Mouse (Mus musculus) embryonic facial prominence, embryonic 14.5 days (tissue): ENCODE measurements around the gene Ercc1. TPM values are rescaled to one million over a fixed set of nuclear protein-coding genes. Genes with fewer than 3 reads are reported as not detected.

ENCODE experiments used
- ATAC-seq: fragments of 200-750 bp; cut with Nextera tagmentation; 2 replicates; pipeline ENCODE4 v1.8.0; 2017; ENCODE audit warnings: low read depth, moderate number of reproducible peaks, moderate TSS enrichment
- DNase-seq: peaks from one replicate; pipeline ENCODE4 v3.0.0-alpha.2; 2015; ENCODE audit warnings: low spot score
- H3K27ac ChIP-seq: fragments of 300-500 bp; sonication (generic); replicated peaks from 2 replicates; pipeline ENCODE4 v1.5.1; 2014; ENCODE audit warnings: low read depth, mild to moderate bottlenecking, low read length, moderate library complexity
- H3K27me3 ChIP-seq: fragments of 300-500 bp; sonication (generic); replicated peaks from 2 replicates; pipeline ENCODE4 v1.6.1; 2014; ENCODE audit warnings: low read length; ENCODE audit not compliant: control insufficient read depth, insufficient read depth
- H3K36me3 ChIP-seq: fragments of 300-500 bp; sonication (generic); 2 replicates; pipeline ENCODE4 v1.6.1; 2014; ENCODE audit warnings: low read length, mixed read lengths; ENCODE audit not compliant: control insufficient read depth, insufficient read depth
- H3K4me1 ChIP-seq: fragments of 300-500 bp; sonication (generic); 2 replicates; pipeline ENCODE4 v1.6.1; 2014; ENCODE audit warnings: antibody characterized with exemption, low read length; ENCODE audit not compliant: control insufficient read depth, insufficient read depth
- H3K4me2 ChIP-seq: fragments of 300-500 bp; sonication (generic); 2 replicates; pipeline ENCODE4 v1.6.1; 2014; ENCODE audit warnings: low read depth, mild to moderate bottlenecking, low read length, moderate library complexity, mixed read lengths
- H3K4me3 ChIP-seq: fragments of 300-500 bp; sonication (generic); 2 replicates; pipeline ENCODE4 v1.5.1; 2014; ENCODE audit warnings: low read depth, mild to moderate bottlenecking, low read length
- H3K9ac ChIP-seq: fragments of 300-500 bp; sonication (generic); 2 replicates; pipeline ENCODE4 v1.6.1; 2014; ENCODE audit warnings: low read depth, mild to moderate bottlenecking, low read length, moderate library complexity, mixed read lengths
- H3K9me3 ChIP-seq: fragments of 300-500 bp; sonication (generic); 2 replicates; pipeline ENCODE4 v1.6.1; 2016; ENCODE audit warnings: low read length; ENCODE audit not compliant: control insufficient read depth
- WGBS: fragments of 180-500 bp; shearing (Covaris S2); extraction: QIAGEN DNeasy Blood & Tissue Kit; methylation state at CpG from one replicate; pipeline ENCODE4 v1.1.7; 2014; 5-methylcytosine and 5-hydroxymethylcytosine counted together
- polyA plus RNA-seq: library from polyadenylated mRNA; unstranded; fragments of >200 nt; fragmentation: Nextera tagmentation; extraction: Ambion mirVana; gene quantifications from 2 replicates; pipeline ENCODE4 v1.2.1, GENCODE M21; 2014

The Ercc1 gene
- polyA plus RNA-seq, 1 experiment from 2014 or later = 64.0 TPM

DNA sequence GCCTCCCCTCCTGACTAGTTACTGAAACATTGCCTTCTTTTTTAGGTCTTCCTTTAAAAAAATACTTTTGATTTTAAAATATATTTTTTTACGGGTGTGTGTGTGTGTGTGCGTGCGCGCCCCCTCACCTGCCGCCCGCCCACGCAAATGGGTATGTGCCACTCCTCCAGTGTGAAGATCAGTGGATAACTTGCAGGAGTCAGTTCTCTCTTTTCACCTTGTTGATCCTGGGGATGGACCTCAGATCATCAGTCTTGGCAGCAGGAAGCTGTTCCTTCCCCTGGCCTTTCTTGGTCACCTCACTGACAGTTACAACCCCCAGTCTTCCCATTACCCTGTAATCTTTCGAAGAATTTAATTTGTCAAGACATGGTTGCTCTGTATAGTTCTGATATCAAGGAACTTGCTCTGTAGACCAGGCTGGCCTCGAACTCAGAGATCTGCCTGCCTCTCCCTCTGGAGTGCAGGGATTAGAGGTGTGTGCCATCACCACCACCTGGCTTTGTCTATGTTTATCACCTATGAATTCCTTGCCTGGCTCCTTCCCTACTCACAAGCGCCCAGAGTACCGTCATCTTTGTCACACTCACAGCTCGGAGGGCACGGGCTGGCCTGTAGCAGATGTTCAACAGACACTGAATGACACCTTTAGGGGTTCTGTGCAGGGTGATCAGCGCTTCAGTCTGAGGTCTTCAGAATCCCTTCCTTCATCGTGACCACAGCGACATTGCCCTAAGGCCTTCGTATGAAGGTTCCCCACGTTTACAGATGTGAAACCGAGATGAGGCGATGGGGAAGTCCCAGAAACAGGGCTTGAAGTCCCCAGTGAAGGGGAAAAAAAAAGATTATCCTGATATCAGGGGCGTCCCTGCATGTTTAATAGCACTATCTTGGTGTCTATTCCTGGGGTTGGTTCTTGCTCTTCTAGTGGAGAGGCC is 19.0 kb upstream of the Ercc1 start:
- H3K4me1 ChIP-seq = peaks cover 12% of the 10 kb centered on the region
- peak overlapping the region; percentile 64; the same call in 1 of the 2 replicates for H3K4me2 ChIP-seq
- no peaks in the 10 kb centered on the region for H3K36me3 ChIP-seq
- ATAC-seq (no peak), DNase-seq (no peak)
- no peaks in the 10 kb centered on the region; the same call in 1 of the 2 replicates for H3K27me3 ChIP-seq
- H3K9me3 ChIP-seq = no peaks in the 10 kb centered on the region; the same call in 1 of the 2 replicates
- 74% methylated on average over 21 of the region's 21 CpGs for WGBS
- H3K27ac ChIP-seq = no peak overlapping the region
- H3K9ac ChIP-seq = no peak overlapping the region
- H3K4me3 ChIP-seq = no peak overlapping the region

DNA sequence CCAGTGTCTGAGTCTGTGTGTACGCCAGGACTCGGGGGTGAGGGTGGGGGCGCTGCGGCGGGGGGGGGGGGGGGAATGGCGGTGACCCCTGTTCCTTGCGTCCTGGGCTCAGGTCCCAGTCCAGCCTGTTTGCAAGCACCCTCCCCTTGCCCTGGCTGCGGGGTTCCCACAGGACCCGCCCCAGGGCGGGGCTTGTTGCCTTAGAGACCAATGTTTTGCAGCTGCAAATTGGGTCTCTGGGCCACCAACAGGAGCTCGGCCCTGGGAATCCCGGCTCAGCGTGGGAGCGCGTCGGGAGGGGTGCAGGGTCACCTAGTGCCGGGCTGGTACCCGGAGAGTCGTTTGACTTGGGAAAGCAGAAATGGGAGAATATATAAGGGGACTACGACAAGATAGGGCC is 18.2 kb upstream of the Ercc1 start:
- Histone ChIP-seq H3K4me3 (peak overlapping the region; percentile 41), H3K9ac (peak overlapping the region; percentile 66), H3K27me3 (no peaks in the 10 kb centered on the region; the same call in 1 of the 2 replicates), H3K4me2 (peak overlapping the region; percentile 64), H3K36me3 (no peaks in the 10 kb centered on the region), H3K4me1 (peaks cover 10% of the 10 kb centered on the region), H3K27ac (peak overlapping the region; percentile 72), H3K9me3 (no peaks in the 10 kb centered on the region; the same call in 1 of the 2 replicates)
- WGBS = under 1% methylated on average over 19 of the region's 20 CpGs
- ATAC-seq = peak; percentile 78
- DNase-seq = peak; percentile 89

- Histone ChIP-seq H3K9ac (peak overlapping the region; percentile 66), H3K4me1 (peaks cover 10% of the 10 kb centered on the region), H3K27me3 (no peaks in the 10 kb centered on the region; the same call in 1 of the 2 replicates), H3K27ac (peak overlapping the region; percentile 72), H3K4me3 (peak overlapping the region; percentile 41), H3K9me3 (no peaks in the 10 kb centered on the region; the same call in 1 of the 2 replicates), H3K36me3 (no peaks in the 10 kb centered on the region), H3K4me2 (peak overlapping the region; percentile 64)
- DNase-seq = peak; percentile 94
- 3% methylated on average over 14 of the region's 22 CpGs for WGBS
- peak; percentile 75 for ATAC-seq
These were observed 17.4 kb upstream of the Ercc1 start for GRCm38 (mm10) chr7:19327128-19327527.

- Histone ChIP-seq H3K4me2 (peak overlapping the region; percentile 64), H3K4me3 (0 out of 2 replicates have a peak overlapping the region, but pooled peaks have one; percentile 41), H3K9me3 (no peaks in the 10 kb centered on the region; the same call in 1 of the 2 replicates), H3K27ac (peak overlapping the region; percentile 72; the same call in 1 of the 2 replicates), H3K27me3 (no peaks in the 10 kb centered on the region; the same call in 1 of the 2 replicates), H3K4me1 (peaks cover 10% of the 10 kb centered on the region), H3K9ac (peak overlapping the region; percentile 66; the same call in 1 of the 2 replicates), H3K36me3 (no peaks in the 10 kb centered on the region)
- no peak for DNase-seq
- 79% methylated on average over 5 of the region's 5 CpGs for WGBS
- ATAC-seq = no peak
These were observed 16.8 kb upstream of the Ercc1 start for GRCm38 (mm10) chr7:19327782-19328181.

- H3K27me3 ChIP-seq = no peaks in the 10 kb centered on the region; the same call in 1 of the 2 replicates
- H3K4me3 ChIP-seq = no peak overlapping the region
- no peaks in the 10 kb centered on the region; the same call in 1 of the 2 replicates for H3K9me3 ChIP-seq
- ATAC-seq (no peak), DNase-seq (no peak)
- H3K27ac ChIP-seq = no peak overlapping the region
- H3K9ac ChIP-seq = no peak overlapping the region
- H3K4me1 ChIP-seq = peaks cover 10% of the 10 kb centered on the region
- H3K36me3 ChIP-seq = no peaks in the 10 kb centered on the region
- no peak overlapping the region for H3K4me2 ChIP-seq
These were observed 16.2 kb upstream of the Ercc1 start for GRCm38 (mm10) chr7:19328425-19328824.

- ATAC-seq (no peak), DNase-seq (no peak)
- WGBS = 63% methylated on average over 2 of the region's 2 CpGs
- Histone ChIP-seq H3K4me3 (no peak overlapping the region), H3K9me3 (no peaks in the 10 kb centered on the region; the same call in 1 of the 2 replicates), H3K4me1 (peaks cover 1% of the 10 kb centered on the region; the same call in 1 of the 2 replicates), H3K36me3 (no peaks in the 10 kb centered on the region), H3K4me2 (peak overlapping the region; percentile 95; the same call in 1 of the 2 replicates), H3K9ac (no peak overlapping the region), H3K27ac (no peak overlapping the region), H3K27me3 (no peaks in the 10 kb centered on the region)
These were observed 12.7 kb upstream of the Ercc1 start for GRCm38 (mm10) chr7:19331910-19332309.

GRCm38 (mm10) chr7:19332709-19333352 is 11.7 kb upstream of the Ercc1 start:
- Histone ChIP-seq H3K36me3 (no peaks in the 10 kb centered on the region), H3K9ac (peak overlapping the region; percentile 82), H3K4me1 (no peaks in the 10 kb centered on the region), H3K27me3 (no peaks in the 10 kb centered on the region), H3K4me2 (peak overlapping the region; percentile 95), H3K4me3 (peak overlapping the region; percentile 62), H3K27ac (no peak overlapping the region), H3K9me3 (no peaks in the 10 kb centered on the region; the same call in 1 of the 2 replicates)
- peak; percentile 79 for DNase-seq
- WGBS = under 1% methylated on average over 25 of the region's 52 CpGs
- peak; percentile 72 for ATAC-seq

GRCm38 (mm10) chr7:19335583-19335982 is 9.0 kb upstream of the Ercc1 start:
- Histone ChIP-seq H3K36me3 (no peaks in the 10 kb centered on the region), H3K9ac (no peak overlapping the region), H3K27me3 (no peaks in the 10 kb centered on the region), H3K27ac (no peak overlapping the region), H3K4me3 (no peak overlapping the region), H3K9me3 (no peaks in the 10 kb centered on the region), H3K4me1 (no peaks in the 10 kb centered on the region), H3K4me2 (no peak overlapping the region)
- 38% methylated on average over 3 of the region's 3 CpGs for WGBS
- DNase-seq (no peak), ATAC-seq (no peak)
